Mouse (Mus musculus) lung, postnatal 36 days (tissue): ENCODE measurements around the gene Pycr2.
"Not testable (repeated sequence)": the region's sequence is repeated elsewhere in the genome, so short reads cannot be mapped to it uniquely, and the experiment has no call there.

Experiments used
- DNase-seq: peaks from one replicate; pipeline ENCODE4 v3.0.0; 2022; ENCODE audit warnings: mixed read lengths

Gene Pycr2

DNA sequence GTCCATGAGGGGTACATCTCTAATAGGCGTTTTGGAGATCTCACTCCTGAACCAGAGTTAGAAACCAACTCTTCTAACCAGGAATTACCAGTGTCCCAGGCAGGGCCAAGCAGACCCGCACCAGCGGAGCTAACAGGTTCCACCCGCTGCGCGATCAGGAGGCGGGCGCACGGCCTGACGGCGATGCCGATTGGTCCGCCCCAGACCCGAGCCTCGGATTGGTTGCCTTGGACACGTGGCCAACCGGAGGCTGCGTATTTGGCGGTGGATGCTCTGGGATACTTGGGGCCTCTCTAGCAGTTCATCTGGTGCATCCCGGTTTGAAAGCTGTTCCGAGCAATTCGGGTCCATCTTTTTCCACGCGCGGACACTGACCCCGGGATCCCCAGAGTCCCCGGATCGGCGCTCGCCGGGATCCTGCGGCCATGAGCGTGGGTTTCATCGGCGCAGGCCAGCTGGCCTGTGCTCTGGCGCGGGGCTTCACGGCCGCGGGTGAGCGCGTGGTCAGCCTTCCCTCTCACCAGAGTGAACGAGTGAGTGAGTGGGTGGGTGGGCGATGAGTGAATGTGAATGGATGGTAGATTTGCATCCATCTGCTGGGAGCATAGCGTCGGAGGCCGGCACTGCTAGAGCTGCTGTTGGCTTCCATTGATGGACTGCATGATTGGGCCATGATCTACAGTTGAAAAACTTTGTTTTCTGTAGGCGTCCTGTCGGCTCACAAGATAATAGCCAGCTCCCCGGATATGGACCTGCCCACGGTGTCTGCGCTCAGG, at the start of gene Pycr2:
Gene Pycr2, plus strand, starts transcription at position 255 of the 776 bp plus-strand sequence.
- DNase-seq, result peak; percentile 96

DNA sequence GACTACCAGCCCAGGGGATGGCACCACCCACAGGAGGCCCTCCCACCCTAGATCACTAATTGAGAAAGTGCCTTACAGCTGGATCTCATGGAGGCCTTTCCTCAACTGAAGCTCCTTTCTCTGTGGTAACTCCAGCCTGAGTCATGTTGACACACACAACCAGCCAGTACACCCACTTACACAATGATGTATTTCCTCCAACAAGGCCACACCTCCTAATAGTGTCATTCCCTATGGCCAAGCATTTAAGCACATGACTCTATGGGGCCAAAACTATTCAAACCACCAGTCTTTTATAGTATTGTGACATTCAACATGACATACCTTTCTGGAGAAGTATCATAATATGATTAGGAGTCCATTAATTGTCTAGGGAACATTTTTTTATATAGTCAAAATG, 45.3 kb upstream of the Pycr2 start:
- no peak for DNase-seq

DNA sequence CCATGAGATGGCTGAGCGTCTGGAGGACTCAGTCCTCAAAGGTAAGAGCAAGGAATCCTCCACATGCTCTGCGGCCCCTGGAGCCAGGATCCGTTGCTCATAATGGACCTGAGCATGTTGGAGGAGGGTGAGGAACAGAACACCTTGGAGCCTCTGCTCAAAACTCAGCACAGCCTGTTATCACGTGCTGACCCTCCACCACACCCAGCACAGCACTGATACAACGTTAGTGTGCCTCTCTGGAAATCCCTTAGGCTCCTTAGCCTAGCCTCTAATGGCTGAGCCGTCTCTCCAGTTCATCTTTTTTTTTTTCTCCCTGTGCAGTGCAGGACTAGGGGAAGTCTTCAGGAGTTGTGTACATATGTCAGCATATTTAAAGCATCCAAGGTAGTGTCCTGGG, 44.1 kb upstream of the Pycr2 start:
- DNase-seq, result no peak

DNA sequence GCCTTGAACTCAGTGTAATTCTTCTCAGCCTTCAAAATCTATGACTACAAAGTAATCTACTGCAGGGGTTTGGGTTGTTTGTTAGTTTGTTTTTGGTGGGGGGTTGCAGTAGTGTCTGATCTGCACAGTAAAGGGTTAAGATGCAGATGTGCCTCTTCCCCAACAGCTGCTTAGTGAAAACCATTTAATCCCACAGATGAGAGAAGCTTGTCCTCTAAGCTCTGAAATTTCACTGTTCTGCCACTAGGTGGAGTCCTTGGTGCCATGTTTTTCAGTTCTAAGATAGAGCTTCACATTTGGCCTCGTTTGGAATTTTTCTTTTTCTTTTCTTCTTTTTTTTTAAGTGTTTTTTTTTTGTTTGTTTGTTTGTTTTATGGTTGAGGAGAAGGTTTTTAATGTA, 40.5 kb upstream of the Pycr2 start:
- DNase-seq, result peak; percentile 43

DNA sequence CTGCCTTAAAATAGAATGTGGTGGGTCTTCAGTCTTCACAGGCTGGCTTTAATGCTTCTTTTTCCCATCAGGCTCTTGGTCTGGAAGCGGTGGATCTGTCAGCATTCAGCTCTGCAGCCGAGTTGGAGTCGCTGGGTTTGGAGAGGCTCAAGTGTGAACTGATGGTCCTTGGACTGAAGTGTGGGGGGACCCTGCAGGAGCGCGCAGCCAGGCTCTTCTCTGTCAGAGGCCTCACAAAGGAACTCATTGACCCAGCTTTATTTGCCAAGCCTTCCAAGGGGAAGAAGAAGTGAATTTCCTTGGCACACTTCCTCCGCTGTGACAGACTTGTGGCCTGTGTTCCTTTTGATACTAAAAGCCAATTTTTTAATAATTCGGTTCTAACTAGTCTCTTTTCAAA, 38.1 kb upstream of the Pycr2 start:
- DNase-seq, result peak; percentile 34

DNA sequence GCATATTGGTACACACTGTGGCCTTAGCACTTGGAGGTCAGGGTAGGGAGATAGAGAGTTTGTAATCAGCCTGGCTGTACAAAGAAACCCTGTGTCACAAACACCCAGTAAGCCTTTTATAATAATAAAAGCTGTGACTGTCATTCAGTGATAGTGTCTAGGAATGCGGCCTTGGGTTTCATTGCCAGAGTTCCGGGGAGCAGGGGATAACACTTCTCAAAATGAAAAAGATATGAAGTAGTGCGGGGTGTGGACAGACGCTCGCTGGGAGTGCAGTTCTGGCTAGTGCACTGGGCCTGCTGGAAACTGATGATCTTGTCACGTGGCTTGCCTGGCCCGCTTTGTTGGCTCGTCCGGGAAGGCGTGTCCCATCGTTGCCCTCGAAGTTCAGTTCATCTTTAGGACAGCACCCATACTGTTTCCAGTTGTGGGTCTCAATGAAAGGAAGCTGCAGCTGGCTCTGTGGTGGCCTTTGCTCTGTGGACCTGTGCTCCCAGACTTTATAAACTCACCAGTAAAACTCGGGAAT, 33.9 kb upstream of the Pycr2 start:
- no peak for DNase-seq

DNA sequence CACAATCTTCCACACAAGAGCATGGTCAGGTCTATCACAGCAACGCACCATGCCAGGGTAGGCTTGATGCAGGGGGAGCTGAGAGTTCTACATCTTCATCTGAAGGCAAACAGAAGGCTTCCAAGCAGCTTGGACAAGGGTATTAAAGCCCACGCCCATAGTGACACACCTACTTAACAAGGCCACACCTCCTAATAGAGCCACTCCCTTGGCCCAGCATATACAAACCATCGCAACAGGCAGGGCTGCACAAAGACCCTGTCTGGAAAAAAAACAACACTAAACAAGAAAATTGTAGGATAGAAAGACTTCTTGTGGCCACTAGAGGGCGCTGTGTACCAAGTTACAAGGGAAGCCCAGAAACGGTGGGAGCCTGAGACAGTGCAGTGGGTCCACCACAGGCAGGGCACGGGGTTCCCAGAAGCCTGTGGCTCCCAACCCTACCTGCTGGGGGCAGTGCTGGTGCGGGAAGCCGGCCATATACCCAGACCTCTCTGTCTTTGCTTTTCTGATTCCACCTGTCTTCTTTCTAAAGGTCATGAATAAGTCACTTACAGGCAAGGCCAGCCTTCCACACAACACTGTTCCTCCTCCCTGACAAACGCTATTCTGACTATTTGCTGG, 30.1 kb upstream of the Pycr2 start:
- DNase-seq, result peak; percentile 66

GRCm38 (mm10) chr1:180874615-180875014, 29.5 kb upstream of the Pycr2 start:
- no peak for DNase-seq

GRCm38 (mm10) chr1:180875126-180875525, 29.0 kb upstream of the Pycr2 start:
- DNase-seq, result no peak

- DNase-seq, result no peak
These were observed 26.6 kb upstream of the Pycr2 start for GRCm38 (mm10) chr1:180877466-180877865.

- DNase-seq, result no peak
These were observed 22.3 kb upstream of the Pycr2 start for GRCm38 (mm10) chr1:180881768-180882167.

GRCm38 (mm10) chr1:180883731-180884130, 20.4 kb upstream of the Pycr2 start:
- no peak for DNase-seq

DNA sequence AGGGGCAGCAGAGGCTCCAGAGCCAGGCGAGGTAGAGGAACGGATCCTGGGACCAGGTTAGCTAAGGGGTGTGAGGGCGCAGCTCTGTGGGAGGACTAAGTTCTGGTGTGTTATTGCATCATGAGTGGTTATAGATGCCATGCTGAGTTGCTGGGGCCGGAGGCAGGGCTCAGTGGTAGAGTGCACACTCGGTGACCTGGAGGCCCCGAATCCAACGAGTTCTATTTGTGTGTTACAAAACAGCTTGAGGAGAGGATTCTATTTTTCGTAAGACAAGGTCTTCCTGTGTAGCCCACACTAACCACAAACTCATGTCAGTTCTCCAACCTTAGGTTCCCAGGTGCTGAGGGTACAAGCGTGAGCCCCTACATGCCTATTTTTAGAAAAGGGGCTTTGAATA, 19.6 kb upstream of the Pycr2 start:
- DNase-seq, result no peak

GRCm38 (mm10) chr1:180888556-180889042, 15.5 kb upstream of the Pycr2 start:
- DNase-seq, result peak; percentile 97

GRCm38 (mm10) chr1:180889172-180889571, 14.9 kb upstream of the Pycr2 start:
- no peak for DNase-seq

DNA sequence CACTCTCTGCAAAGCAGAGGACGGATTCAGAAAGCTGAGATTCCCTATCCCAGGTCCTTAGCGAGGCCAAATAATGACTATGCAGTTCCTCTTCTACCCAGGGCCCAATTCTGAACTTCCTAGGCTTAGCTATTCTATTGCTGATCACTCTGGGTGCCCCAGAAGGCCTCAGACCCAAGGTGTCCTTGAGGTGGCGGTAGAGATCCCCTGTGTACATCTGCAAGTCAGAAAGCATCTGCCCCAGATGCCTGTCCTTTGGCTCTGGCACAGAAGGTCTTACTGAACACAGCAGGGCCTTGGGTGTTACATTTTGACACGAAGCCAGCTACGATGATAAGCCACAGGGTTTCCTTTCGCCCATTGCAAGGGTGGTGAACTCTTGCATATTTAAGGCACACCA, 14.3 kb upstream of the Pycr2 start:
- peak; percentile 52 for DNase-seq

DNA sequence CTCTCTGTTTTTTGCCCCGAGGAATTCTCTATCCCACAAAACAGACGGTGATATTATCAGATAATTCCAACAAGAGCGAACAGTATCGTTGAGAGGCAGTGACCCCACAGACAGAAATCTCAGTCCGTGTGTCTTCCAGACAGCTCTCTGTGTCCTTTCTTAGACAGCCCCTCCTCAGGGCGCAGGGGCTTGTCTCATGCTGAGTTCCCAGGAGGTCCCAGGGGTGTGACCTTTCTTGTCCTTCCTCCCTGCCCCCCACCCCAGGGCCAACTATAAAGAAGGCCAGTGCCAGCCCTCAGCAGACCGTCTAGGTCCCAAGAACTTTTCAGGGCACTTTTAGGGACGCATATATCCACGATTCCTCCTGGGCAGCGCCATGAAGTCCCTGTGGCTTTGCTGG, 11.3 kb upstream of the Pycr2 start, which contains the start of gene Lefty2:
Gene Lefty2, plus strand, starts transcription at position 301 of the 400 bp plus-strand sequence.
- DNase-seq, result no peak

GRCm38 (mm10) chr1:180894088-180894987, 9.8 kb upstream of the Pycr2 start:
- not testable (repeated sequence) for DNase-seq

GRCm38 (mm10) chr1:180901107-180901506, 3.0 kb upstream of the Pycr2 start:
- DNase-seq, result peak; percentile 62

GRCm38 (mm10) chr1:180902915-180903314, 1.2 kb upstream of the Pycr2 start:
- DNase-seq, result no peak

- DNase-seq, result no peak
These were observed 441 bp upstream of the Pycr2 start for GRCm38 (mm10) chr1:180903666-180904038.

DNA sequence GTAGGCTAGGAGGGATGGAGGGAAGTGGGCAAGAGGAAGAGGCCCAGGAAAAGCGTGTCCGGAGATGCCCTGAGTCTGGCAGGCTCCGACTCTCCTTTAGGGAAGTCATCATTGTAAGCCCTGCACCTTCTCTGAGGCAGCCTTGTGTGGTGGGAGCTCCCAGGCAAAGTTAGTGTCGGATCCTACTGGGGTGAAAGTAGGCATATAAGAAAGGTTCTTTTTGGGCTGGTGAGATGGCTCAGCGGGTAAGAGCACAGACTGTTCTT, 655 bp downstream of the Pycr2 start:
- DNase-seq, result peak; percentile 7

- DNase-seq, result no peak
These were observed 1.2 kb downstream of the Pycr2 start for GRCm38 (mm10) chr1:180905307-180905706.
